Mouse (Mus musculus): ENCODE measurements around the gene Gm38394. TPM values are rescaled to one million over a fixed set of nuclear protein-coding genes. Genes with fewer than 3 reads are reported as not detected.
"Not testable (repeated sequence)": the region's sequence is repeated elsewhere in the genome, so short reads cannot be mapped to it uniquely, and the experiment has no call there.

Gene Gm38394
- total RNA-seq (2014; fragmentation: Nextera tagmentation), result 14.2 and 15.7 TPM in 2 replicates
- total RNA-seq (2017), result 3.9 and 8.5 TPM in 2 replicates

DNA sequence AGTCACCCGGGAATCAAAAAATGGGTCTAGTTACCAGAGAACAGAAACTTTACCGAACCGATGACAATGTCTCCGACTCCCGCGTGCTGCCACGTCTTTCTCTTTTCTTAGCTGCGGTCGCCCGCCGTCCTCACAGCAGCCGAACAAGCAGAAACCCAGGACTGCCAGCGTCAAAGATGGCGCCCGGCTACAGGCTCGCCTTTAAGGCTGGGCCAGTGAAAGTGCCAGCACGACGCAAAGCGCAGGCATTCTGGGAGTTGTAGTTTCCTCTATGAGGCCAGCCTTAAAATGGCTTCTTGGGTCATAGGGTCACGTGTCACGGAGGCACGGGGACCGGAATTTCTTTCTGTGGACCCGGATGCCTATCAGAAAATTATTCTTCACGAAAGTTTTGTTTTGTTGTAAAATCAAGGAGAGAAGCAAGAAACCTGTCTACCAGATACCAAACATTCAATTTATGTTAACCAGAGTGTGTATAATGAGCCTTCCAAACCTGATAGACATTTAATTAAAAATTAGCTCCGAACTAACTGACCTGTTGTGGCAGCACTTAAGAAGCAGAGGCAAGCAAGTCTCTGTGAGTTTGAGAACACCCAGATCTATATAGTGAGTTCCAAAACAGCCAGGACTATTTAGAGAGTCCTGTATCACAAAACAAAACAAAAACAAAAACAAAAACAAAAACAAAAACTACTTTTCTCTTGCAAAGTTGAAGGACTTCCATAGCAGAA lies at the start of gene Gm38394:
Gene Gm38394 (minus strand): TSS at position 116 of the 731 bp plus-strand sequence.
- peak; percentile 99 for ATAC-seq (replicated peaks; ENCODE audit: low FRiP score, low TSS enrichment, poor library complexity, severe bottlenecking)

DNA sequence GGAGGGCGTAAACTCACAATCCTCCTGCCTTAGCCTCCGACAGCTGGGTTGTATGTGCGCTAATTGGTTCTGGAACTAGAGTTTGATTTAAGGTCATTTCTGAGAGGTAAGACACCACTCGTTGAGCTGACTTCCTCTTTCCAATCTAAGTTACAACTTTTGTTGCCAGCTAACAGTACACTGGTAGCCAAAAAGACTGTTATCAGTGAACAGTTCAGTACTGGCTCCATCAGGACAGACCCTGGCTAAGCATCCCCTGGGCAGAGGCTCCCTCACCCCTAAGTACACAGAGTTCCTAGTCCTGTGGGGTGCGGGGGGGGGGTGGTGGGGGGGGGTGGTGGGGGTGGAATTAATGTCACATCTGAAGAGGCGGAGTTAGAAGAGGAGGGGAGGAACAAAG lies 49.8 kb upstream of the Gm38394 start:
- no peak for ATAC-seq (replicated peaks; ENCODE audit: low FRiP score, low TSS enrichment, poor library complexity, severe bottlenecking)

DNA sequence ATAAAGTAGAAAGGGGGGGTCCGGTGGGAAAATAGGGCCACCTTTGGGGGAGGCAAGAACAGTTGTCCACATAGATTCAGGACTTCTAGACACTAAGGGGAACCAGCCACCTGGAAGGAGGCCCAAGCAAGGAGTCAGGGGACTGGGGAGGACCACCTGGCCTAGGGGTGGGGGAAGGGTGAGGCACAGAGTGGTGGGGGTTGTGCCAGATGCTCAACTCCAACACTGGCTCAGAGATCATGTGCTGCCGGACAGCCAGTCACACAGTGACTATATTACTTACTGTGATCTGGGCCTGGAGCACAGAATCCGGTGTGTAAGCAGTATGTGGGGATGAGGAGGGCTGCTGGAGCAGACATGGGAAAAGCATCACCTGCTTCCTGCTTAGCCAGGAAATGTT lies 48.2 kb upstream of the Gm38394 start:
- no peak for ATAC-seq (replicated peaks; ENCODE audit: low FRiP score, low TSS enrichment, poor library complexity, severe bottlenecking)

GRCm38 (mm10) chr1:133701824-133702223 lies 40.7 kb upstream of the Gm38394 start:
- ATAC-seq (replicated peaks; ENCODE audit: low FRiP score, low TSS enrichment, poor library complexity, severe bottlenecking), result not testable (repeated sequence)

- ATAC-seq (replicated peaks; ENCODE audit: low FRiP score, low TSS enrichment, poor library complexity, severe bottlenecking), result no peak
Measured at GRCm38 (mm10) chr1:133697935-133698620, 37.0 kb upstream of the Gm38394 start.

DNA sequence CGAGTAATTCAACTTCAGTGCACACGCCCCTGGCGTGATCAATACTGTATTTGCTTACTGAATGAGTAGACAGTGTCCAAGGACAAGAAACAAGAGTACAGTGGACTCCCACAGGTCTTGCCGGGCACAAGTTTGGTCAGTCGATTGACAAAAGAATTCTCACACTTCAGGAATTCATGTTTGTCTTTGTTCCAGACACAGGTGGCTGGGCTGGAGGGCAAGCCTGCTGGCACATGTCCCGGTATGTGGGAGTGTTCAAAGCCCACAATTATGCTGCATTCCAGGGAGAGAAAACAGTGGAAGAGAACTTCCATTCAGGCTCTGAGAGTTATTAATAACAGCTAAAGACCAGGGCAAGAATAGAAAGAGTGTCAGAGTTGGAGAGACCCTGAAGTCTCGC lies 34.8 kb upstream of the Gm38394 start:
- ATAC-seq (replicated peaks; ENCODE audit: low FRiP score, low TSS enrichment, poor library complexity, severe bottlenecking), result no peak

DNA sequence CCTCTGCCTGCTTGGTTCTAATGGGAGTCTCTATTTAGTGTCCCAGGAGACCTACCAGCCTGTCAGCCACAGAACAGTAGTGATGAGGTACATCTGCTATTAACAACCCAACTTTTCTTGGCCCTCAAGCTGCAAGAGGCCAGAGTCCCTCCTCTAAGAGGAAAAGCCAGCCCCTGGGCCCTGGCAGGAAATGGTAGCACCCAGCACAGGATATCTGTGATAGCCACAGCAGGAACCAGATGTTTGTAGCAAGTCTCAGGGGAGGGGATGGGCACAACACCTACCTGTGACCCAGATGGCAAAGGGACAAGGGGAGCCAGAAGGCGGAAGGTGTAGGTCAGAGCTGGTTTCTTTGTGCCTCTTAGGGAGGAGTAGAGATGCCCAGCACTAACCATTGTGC lies 33.8 kb upstream of the Gm38394 start:
- ATAC-seq (replicated peaks; ENCODE audit: low FRiP score, low TSS enrichment, poor library complexity, severe bottlenecking), result no peak

GRCm38 (mm10) chr1:133694301-133694700 lies 33.2 kb upstream of the Gm38394 start:
- ATAC-seq (replicated peaks; ENCODE audit: low FRiP score, low TSS enrichment, poor library complexity, severe bottlenecking), result no peak

- ATAC-seq (replicated peaks; ENCODE audit: low FRiP score, low TSS enrichment, poor library complexity, severe bottlenecking), result no peak
Measured at GRCm38 (mm10) chr1:133693536-133694114, 32.5 kb upstream of the Gm38394 start.

GRCm38 (mm10) chr1:133692195-133692594 lies 31.1 kb upstream of the Gm38394 start:
- no peak for ATAC-seq (replicated peaks; ENCODE audit: low FRiP score, low TSS enrichment, poor library complexity, severe bottlenecking)

DNA sequence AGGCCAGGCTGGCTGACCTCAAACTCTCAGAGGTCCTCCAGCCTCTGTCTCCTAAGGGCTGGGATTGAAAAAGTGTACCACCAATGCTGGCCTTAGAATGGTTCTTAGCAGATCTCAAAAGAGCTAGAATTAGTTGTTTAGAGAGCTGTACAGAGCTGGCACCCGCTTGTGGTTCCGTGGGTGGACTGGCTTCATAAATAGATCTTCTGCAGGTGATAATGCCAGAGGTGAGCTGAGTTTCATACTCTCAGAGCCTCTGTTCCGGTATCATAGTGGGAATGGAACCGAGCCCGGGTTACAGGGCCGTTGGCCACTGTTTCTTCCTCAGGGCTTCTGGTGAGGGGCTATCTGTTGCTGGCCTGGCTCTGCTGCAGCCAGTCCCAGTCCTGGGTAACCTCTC lies 29.9 kb upstream of the Gm38394 start:
- no peak for ATAC-seq (replicated peaks; ENCODE audit: low FRiP score, low TSS enrichment, poor library complexity, severe bottlenecking)

GRCm38 (mm10) chr1:133689897-133690296 lies 28.8 kb upstream of the Gm38394 start, which contains the start of gene Lax1:
Gene Lax1, minus strand, starts transcription at chr1:133690108.
- 0 out of 2 replicates have a peak, but pooled peaks have one; percentile 27 for ATAC-seq (replicated peaks; ENCODE audit: low FRiP score, low TSS enrichment, poor library complexity, severe bottlenecking)

DNA sequence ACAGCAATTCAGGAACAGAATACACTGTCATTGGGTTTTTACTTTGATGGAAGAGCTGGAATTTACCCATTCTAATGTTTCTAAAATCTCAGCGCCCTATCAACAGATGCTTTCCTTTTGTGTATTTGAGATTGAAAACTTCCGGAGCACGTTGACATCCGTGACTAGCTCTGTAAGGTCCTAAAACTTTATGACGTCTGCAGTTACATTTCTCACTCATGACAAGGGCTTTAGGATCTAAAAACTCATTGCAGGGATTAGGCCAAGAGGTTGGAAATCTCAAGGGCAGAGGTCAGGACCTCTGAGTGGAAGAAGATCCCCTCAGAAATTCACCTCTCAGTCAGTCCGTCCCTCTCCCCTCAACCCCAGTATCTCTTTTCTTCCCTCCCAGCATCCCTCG lies 27.2 kb upstream of the Gm38394 start:
- ATAC-seq (replicated peaks; ENCODE audit: low FRiP score, low TSS enrichment, poor library complexity, severe bottlenecking), result no peak

DNA sequence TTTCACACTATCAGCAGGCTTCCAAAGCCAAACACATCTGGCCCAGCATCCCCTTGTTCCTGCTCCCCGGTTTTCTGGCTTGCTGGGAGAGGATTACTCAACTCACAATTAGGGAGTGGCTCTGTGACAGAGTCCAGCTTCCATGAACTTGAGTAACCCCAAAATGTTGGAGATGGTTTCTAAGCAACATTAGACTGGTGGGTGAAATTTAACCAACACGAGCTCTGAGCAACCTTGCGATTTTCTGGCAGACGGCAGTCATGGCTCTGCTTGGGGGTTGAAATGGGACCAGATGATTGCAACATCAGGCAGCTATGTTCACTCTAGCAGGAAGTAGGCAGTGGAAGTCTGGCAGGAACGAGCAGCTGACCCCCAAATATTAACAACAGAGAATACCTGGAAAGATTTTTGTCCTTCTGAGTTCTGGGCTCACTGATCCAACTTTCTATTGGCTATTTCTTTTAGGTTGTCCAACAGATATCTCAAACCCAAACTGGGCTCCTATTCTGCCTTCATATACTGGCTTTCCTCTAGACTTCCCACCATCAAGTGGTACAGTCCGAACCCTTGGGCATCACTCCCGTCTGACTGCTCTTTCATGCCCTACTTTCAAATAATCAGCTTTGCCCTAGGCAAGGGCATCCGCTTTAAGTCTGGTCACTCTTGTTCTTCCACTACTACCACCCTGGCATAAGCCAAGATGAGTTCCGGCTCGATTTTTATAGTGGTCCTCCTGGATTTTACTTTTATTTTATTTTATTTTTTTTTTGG lies 24.8 kb upstream of the Gm38394 start:
- ATAC-seq (replicated peaks; ENCODE audit: low FRiP score, low TSS enrichment, poor library complexity, severe bottlenecking), result no peak

GRCm38 (mm10) chr1:133671801-133672200 lies 10.7 kb upstream of the Gm38394 start:
- no peak for ATAC-seq (replicated peaks; ENCODE audit: low FRiP score, low TSS enrichment, poor library complexity, severe bottlenecking)

DNA sequence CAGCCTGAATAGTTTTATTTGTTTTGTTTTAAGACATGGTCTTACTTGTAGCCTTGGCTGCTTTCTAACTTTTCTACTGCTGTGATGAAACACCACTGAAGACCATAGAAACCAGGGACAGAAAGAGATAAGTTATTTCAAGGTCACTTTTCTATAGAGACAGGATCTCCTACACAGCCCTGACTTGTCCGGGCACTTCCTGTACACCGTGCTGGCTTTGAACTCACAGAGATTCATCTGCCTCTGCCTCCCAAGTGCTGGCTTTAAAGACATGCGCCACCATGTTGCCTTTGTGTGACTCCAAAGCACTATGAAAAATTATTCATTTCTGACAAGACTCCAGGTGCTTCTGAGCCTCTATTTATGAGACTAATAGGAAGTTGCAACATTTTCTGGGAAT lies 10.1 kb upstream of the Gm38394 start:
- ATAC-seq (replicated peaks; ENCODE audit: low FRiP score, low TSS enrichment, poor library complexity, severe bottlenecking), result no peak

- ATAC-seq (replicated peaks; ENCODE audit: low FRiP score, low TSS enrichment, poor library complexity, severe bottlenecking), result no peak
Measured at GRCm38 (mm10) chr1:133670776-133671175, 9.7 kb upstream of the Gm38394 start.

GRCm38 (mm10) chr1:133670190-133670589 lies 9.1 kb upstream of the Gm38394 start:
- no peak for ATAC-seq (replicated peaks; ENCODE audit: low FRiP score, low TSS enrichment, poor library complexity, severe bottlenecking)

DNA sequence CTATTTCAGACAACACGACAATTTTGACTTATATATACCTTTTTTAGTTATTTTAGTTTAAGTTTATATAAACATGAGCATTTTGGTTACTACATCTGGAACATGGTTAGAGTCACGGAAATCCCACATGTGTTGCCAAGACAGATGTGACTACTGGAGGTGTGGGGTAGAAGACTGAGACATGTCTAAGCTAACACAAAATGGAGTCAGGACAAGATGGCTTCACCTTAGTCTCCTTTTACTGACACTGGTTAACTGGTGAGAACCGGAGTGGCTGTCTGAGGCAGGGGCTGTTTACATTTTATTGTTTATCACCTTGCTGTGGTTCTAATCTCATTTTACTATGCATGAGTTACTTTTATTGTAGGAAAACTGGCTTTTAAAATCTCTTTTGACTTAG lies 7.5 kb upstream of the Gm38394 start:
- no peak for ATAC-seq (replicated peaks; ENCODE audit: low FRiP score, low TSS enrichment, poor library complexity, severe bottlenecking)

- no peak for ATAC-seq (replicated peaks; ENCODE audit: low FRiP score, low TSS enrichment, poor library complexity, severe bottlenecking)
Measured at GRCm38 (mm10) chr1:133667721-133668120, 6.6 kb upstream of the Gm38394 start.

All from megakaryocyte-erythroid progenitor cell, adult 5-6 weeks (primary cell).